Mouse (Mus musculus): ENCODE measurements around the gene Gm10553. TPM values are rescaled to one million over a fixed set of nuclear protein-coding genes. Genes with fewer than 3 reads are reported as not detected.
"Not testable (repeated sequence)": the region's sequence is repeated elsewhere in the genome, so short reads cannot be mapped to it uniquely, and the experiment has no call there.

Gm10553 gene
- polyA plus RNA-seq, 1 experiment from 2014 or later, result not detected

GRCm38 (mm10) chr1:85111572-85111971, 11.6 kb downstream of the Gm10553 start:
- not testable (repeated sequence) for H3K4me3 ChIP-seq (replicated peaks); H3K36me3 ChIP-seq; ATAC-seq; H3K27me3 ChIP-seq (replicated peaks); H3K27ac ChIP-seq; H3K9me3 ChIP-seq; H3K4me2 ChIP-seq (replicated peaks); H3K9ac ChIP-seq; H3K4me1 ChIP-seq (replicated peaks)
- WGBS, result 63% methylated on average over 10 of the region's 10 CpGs

GRCm38 (mm10) chr1:85112266-85112665, 12.3 kb downstream of the Gm10553 start:
- H3K4me2 ChIP-seq (replicated peaks); ATAC-seq; H3K9me3 ChIP-seq; H3K4me1 ChIP-seq (replicated peaks); H3K36me3 ChIP-seq; H3K27me3 ChIP-seq (replicated peaks); H3K4me3 ChIP-seq (replicated peaks); H3K27ac ChIP-seq; H3K9ac ChIP-seq: not testable (repeated sequence)
- 86% methylated on average over 7 of the region's 7 CpGs for WGBS

GRCm38 (mm10) chr1:85112889-85113288, 12.9 kb downstream of the Gm10553 start:
- not testable (repeated sequence) for H3K27me3 ChIP-seq (replicated peaks); H3K9me3 ChIP-seq; H3K4me2 ChIP-seq (replicated peaks); ATAC-seq; H3K36me3 ChIP-seq; H3K4me1 ChIP-seq (replicated peaks); H3K9ac ChIP-seq; H3K27ac ChIP-seq; H3K4me3 ChIP-seq (replicated peaks)
- WGBS, result 69% methylated on average over 2 of the region's 5 CpGs

GRCm38 (mm10) chr1:85114078-85114477, 14.1 kb downstream of the Gm10553 start:
- not testable (repeated sequence) for H3K4me1 ChIP-seq (replicated peaks); H3K4me3 ChIP-seq (replicated peaks); H3K27ac ChIP-seq; H3K9ac ChIP-seq; H3K9me3 ChIP-seq; H3K4me2 ChIP-seq (replicated peaks); H3K27me3 ChIP-seq (replicated peaks); H3K36me3 ChIP-seq
- peak; percentile 36; the same call in 1 of the 2 replicates for ATAC-seq
- WGBS, result 83% methylated on average over 3 of the region's 3 CpGs

GRCm38 (mm10) chr1:85114666-85115402, 14.9 kb downstream of the Gm10553 start:
- not testable (repeated sequence) for H3K36me3 ChIP-seq; H3K4me2 ChIP-seq (replicated peaks); H3K9me3 ChIP-seq; H3K4me3 ChIP-seq (replicated peaks); ATAC-seq; H3K9ac ChIP-seq; H3K27me3 ChIP-seq (replicated peaks); H3K27ac ChIP-seq; H3K4me1 ChIP-seq (replicated peaks)
- 51% methylated on average over 6 of the region's 6 CpGs for WGBS

GRCm38 (mm10) chr1:85117537-85117936, 17.6 kb downstream of the Gm10553 start:
- H3K4me1 ChIP-seq (replicated peaks); H3K4me3 ChIP-seq (replicated peaks); H3K27ac ChIP-seq; H3K27me3 ChIP-seq (replicated peaks); H3K4me2 ChIP-seq (replicated peaks); ATAC-seq; H3K9ac ChIP-seq; H3K9me3 ChIP-seq; H3K36me3 ChIP-seq: not testable (repeated sequence)
- WGBS, result 63% methylated on average over 5 of the region's 6 CpGs

- H3K4me2 ChIP-seq (replicated peaks); H3K9ac ChIP-seq; H3K4me1 ChIP-seq (replicated peaks); H3K36me3 ChIP-seq; H3K27me3 ChIP-seq (replicated peaks); H3K4me3 ChIP-seq (replicated peaks); ATAC-seq; H3K9me3 ChIP-seq; H3K27ac ChIP-seq: not testable (repeated sequence)
- WGBS, result 78% methylated on average over 6 of the region's 6 CpGs
These were observed 18.4 kb downstream of the Gm10553 start for GRCm38 (mm10) chr1:85118341-85118740.

- not testable (repeated sequence) for ATAC-seq; H3K4me1 ChIP-seq (replicated peaks); H3K9me3 ChIP-seq; H3K36me3 ChIP-seq; H3K9ac ChIP-seq; H3K4me3 ChIP-seq (replicated peaks); H3K4me2 ChIP-seq (replicated peaks); H3K27ac ChIP-seq; H3K27me3 ChIP-seq (replicated peaks)
- 87% methylated on average over 4 of the region's 4 CpGs for WGBS
These were observed 21.9 kb downstream of the Gm10553 start for GRCm38 (mm10) chr1:85121841-85122240.

- H3K4me2 ChIP-seq (replicated peaks); H3K9me3 ChIP-seq; H3K9ac ChIP-seq; H3K27me3 ChIP-seq (replicated peaks); H3K4me1 ChIP-seq (replicated peaks); ATAC-seq; H3K36me3 ChIP-seq; H3K4me3 ChIP-seq (replicated peaks); H3K27ac ChIP-seq: not testable (repeated sequence)
- WGBS, result 85% methylated on average over 22 of the region's 22 CpGs
These were observed 33.7 kb downstream of the Gm10553 start for GRCm38 (mm10) chr1:85133671-85134070.

Other genes starting within 250 kb of the Gm10553 start
- 0.19 and 0.23 TPM in 2 replicates for gene Slc16a14, start 165.0 kb upstream of the Gm10553 start, polyA plus RNA-seq (2015; fragmentation: Nextera tagmentation; extraction: Ambion mirVana)
- not detected in 2 replicates for gene A530032D15Rik, start 9.7 kb downstream of the Gm10553 start, polyA plus RNA-seq (2015; fragmentation: Nextera tagmentation; extraction: Ambion mirVana)
- gene C130026I21Rik, start 170.4 kb downstream of the Gm10553 start, polyA plus RNA-seq (2015; fragmentation: Nextera tagmentation; extraction: Ambion mirVana), result 0.43 and 0.82 TPM in 2 replicates